Mouse (Mus musculus) ES-E14 (cell line): Measurements from ENCODE around the gene Anapc15-ps.
A peak's percentile ranks its signal among the peaks of the same experiment; 100 is the strongest.

ENCODE experiments used
- CHD2 ChIP-seq: IDR thresholded peaks from 2 replicates; pipeline ENCODE4 v1.6.1; 2014; ENCODE audit warnings: mild to moderate bottlenecking, low read depth, low read length, inconsistent platforms
- HCFC1 ChIP-seq: IDR thresholded peaks from 2 replicates; pipeline ENCODE4 v1.6.1; 2012; ENCODE audit warnings: low read length, inconsistent platforms, borderline replicate concordance; ENCODE audit not compliant: insufficient read depth
- MAFK ChIP-seq: IDR thresholded peaks from 2 replicates; pipeline ENCODE4 v1.6.1; 2014; ENCODE audit warnings: mild to moderate bottlenecking, low read depth, low read length, inconsistent platforms; ENCODE audit not compliant: insufficient read depth
- ZC3H11A ChIP-seq: IDR thresholded peaks from 2 replicates; pipeline ENCODE4 v1.6.1; 2012; ENCODE audit warnings: low read depth, mild to moderate bottlenecking, inconsistent platforms, low read length, borderline replicate concordance
- ZNF384 ChIP-seq: IDR thresholded peaks from 2 replicates; pipeline ENCODE4 v1.6.1; 2012; ENCODE audit warnings: low read depth, low read length, inconsistent platforms

DNA sequence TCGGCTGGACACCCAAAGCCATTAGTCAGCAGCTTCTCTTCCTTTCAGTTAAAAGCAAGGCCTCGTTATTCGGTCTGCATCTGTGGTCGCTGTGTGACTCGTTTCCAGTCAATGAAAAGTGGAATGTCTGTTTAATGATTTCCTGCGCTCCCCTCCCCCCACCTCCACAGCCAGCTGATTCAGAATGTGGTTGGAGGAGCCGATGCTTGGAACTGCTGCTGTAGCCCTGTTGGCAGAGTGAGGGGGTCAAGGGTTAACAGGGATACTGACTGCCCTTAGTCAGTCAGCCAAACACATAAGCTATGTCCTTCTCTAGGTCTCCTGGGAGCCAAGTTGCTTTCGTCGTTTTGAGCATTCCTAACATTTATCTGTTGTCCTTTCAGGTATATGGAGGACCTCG is 9.7 kb upstream of the Anapc15-ps start:
- TF ChIP-seq ZC3H11A (no peak), CHD2 (no peak), HCFC1 (no peak), ZNF384 (no peak), MAFK (peak; percentile 43; the same call in 1 of the 2 replicates)
